Mouse (Mus musculus): Measurements from ENCODE around the gene Ddx17. TPM values are rescaled to one million over a fixed set of nuclear protein-coding genes. Genes with fewer than 3 reads are reported as not detected.
A peak's percentile ranks its signal among the peaks of the same experiment; 100 is the strongest.

Gene Ddx17
- polyA plus RNA-seq, 2 experiments: 13.9 to 104 TPM

GRCm38 (mm10) chr15:79529935-79530334 is 16.6 kb downstream of the Ddx17 start:
- ATAC-seq (ENCODE audit: insufficient read depth) (peak; percentile 31; the same call in 1 of the 2 replicates), DNase-seq (ENCODE audit: low read depth in 3 of 3, low spot score in 3 of 3) (no peak)
- WGBS (ENCODE audit: insufficient replicate concordance): 83% methylated on average over 7 of the region's 7 CpGs
- no peak overlapping the region for H3K4me2 ChIP-seq (ENCODE audit: low read depth)
- no peak overlapping the region for H3K9ac ChIP-seq (replicated peaks)
- no peaks in the 10 kb centered on the region for H3K27me3 ChIP-seq (ENCODE audit: control insufficient read depth, insufficient read depth, low read length)
- no peak overlapping the region for H3K27ac ChIP-seq
- H3K36me3 ChIP-seq (replicated peaks; ENCODE audit: control insufficient read depth, insufficient read depth, low read depth): peaks cover 77% of the 10 kb centered on the region
- no peaks in the 10 kb centered on the region for H3K4me1 ChIP-seq (replicated peaks; ENCODE audit: control insufficient read depth in 2 of 2, insufficient read depth in 2 of 2, low read length in 1 of 2)
- H3K9me3 ChIP-seq (ENCODE audit: control insufficient read depth, low read length): no peaks in the 10 kb centered on the region
- TF ChIP-seq CTCF (IDR thresholded peaks at IDR 0.05; ENCODE audit: low read depth) (no peak), EP300 (IDR thresholded peaks at IDR 0.05; ENCODE audit: low read depth) (no peak)
- no peak overlapping the region for H3K4me3 ChIP-seq (ENCODE audit: insufficient read depth in 1 of 2, low read depth in 2 of 2, low read length in 2 of 2)

DNA sequence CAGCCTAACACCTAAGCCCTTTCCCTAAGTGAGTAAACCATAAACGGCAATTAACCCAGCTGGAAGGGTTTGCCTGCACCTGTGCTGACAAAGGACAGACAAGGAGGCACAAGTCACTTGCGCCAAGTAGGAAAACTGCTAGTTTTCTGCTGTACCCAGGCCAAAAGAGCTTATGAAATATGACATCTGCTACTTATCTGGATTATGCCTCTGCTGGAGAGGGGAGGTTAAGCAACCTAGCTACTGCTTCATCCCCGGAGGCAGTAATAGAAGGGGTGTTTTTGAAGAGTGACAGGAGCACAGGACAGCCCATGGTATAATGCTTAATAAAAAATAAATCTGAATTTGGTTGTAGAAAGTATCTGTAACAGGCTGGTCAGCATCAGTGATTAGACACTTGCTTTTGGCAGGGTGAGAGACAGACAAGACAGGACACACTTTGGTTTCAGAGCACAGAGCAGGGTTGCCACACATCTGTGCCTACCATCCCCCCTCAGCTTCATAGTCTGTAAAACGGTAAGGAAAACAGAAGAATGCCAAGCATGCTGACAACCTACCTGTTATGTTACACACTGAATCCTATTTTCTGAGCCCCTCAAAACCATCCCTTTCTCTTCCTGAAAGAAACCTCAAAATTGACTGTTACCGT is 18.4 kb downstream of the Ddx17 start:
- Histone ChIP-seq H3K27me3 (ENCODE audit: control insufficient read depth, insufficient read depth, low read length) (no peaks in the 10 kb centered on the region), H3K36me3 (replicated peaks; ENCODE audit: control insufficient read depth, insufficient read depth, low read depth) (peaks cover 59% of the 10 kb centered on the region), H3K4me3 (ENCODE audit: insufficient read depth in 1 of 2, low read depth in 2 of 2, low read length in 2 of 2) (no peak overlapping the region), H3K4me1 (replicated peaks; ENCODE audit: control insufficient read depth in 2 of 2, insufficient read depth in 2 of 2, low read length in 1 of 2) (no peaks in the 10 kb centered on the region), H3K9me3 (ENCODE audit: control insufficient read depth, low read length) (no peaks in the 10 kb centered on the region), H3K9ac (replicated peaks) (no peak overlapping the region), H3K4me2 (ENCODE audit: low read depth) (no peak overlapping the region), H3K27ac (no peak overlapping the region)
- 83% methylated on average over 5 of the region's 5 CpGs for WGBS (ENCODE audit: insufficient replicate concordance)
- TF ChIP-seq EP300 (IDR thresholded peaks at IDR 0.05; ENCODE audit: low read depth): no peak
- DNase-seq (ENCODE audit: low read depth in 3 of 3, low spot score in 3 of 3): no peak
- ATAC-seq (ENCODE audit: insufficient read depth): no peak

DNA sequence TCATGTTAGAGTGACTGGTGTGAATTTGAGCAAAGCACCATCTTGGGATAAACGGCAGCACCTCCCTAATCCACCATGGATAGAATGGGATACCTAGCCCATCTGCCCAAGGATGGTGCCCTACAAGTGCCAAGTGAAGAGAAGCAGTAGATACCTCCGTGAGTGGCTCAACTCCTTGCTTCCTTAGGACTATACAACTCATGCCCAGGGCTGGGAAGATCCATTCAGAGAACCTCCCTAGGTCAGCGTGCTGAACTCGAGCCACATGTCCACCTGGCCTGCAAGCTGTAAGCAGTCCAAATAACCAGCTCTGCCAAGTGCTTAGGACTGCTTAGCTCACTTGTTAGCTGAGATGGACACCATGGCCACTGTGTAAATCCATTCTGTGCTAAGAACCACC is 19.3 kb downstream of the Ddx17 start:
- Histone ChIP-seq H3K9ac (replicated peaks) (no peak overlapping the region), H3K27me3 (ENCODE audit: control insufficient read depth, insufficient read depth, low read length) (no peaks in the 10 kb centered on the region), H3K36me3 (replicated peaks; ENCODE audit: control insufficient read depth, insufficient read depth, low read depth) (peaks cover 50% of the 10 kb centered on the region), H3K9me3 (ENCODE audit: control insufficient read depth, low read length) (no peaks in the 10 kb centered on the region), H3K4me2 (ENCODE audit: low read depth) (no peak overlapping the region), H3K4me3 (ENCODE audit: insufficient read depth in 1 of 2, low read depth in 2 of 2, low read length in 2 of 2) (no peak overlapping the region), H3K27ac (no peak overlapping the region), H3K4me1 (replicated peaks; ENCODE audit: control insufficient read depth in 2 of 2, insufficient read depth in 2 of 2, low read length in 1 of 2) (no peaks in the 10 kb centered on the region)
- ATAC-seq (ENCODE audit: insufficient read depth) (no peak), DNase-seq (ENCODE audit: low read depth in 3 of 3, low spot score in 3 of 3) (no peak)
- 77% methylated on average over 4 of the region's 4 CpGs for WGBS (ENCODE audit: insufficient replicate concordance)
- TF ChIP-seq CTCF (IDR thresholded peaks at IDR 0.05; ENCODE audit: low read depth) (no peak), EP300 (IDR thresholded peaks at IDR 0.05; ENCODE audit: low read depth) (no peak)

GRCm38 (mm10) chr15:79525979-79526768 is 20.4 kb downstream of the Ddx17 start:
- Histone ChIP-seq H3K27me3 (ENCODE audit: control insufficient read depth, insufficient read depth, low read length) (no peaks in the 10 kb centered on the region), H3K36me3 (replicated peaks; ENCODE audit: control insufficient read depth, insufficient read depth, low read depth) (peaks cover 39% of the 10 kb centered on the region), H3K4me3 (ENCODE audit: insufficient read depth in 1 of 2, low read depth in 2 of 2, low read length in 2 of 2) (no peak overlapping the region), H3K9ac (replicated peaks) (no peak overlapping the region), H3K27ac (no peak overlapping the region), H3K9me3 (ENCODE audit: control insufficient read depth, low read length) (no peaks in the 10 kb centered on the region), H3K4me1 (replicated peaks; ENCODE audit: control insufficient read depth in 2 of 2, insufficient read depth in 2 of 2, low read length in 1 of 2) (no peaks in the 10 kb centered on the region), H3K4me2 (ENCODE audit: low read depth) (no peak overlapping the region)
- WGBS (ENCODE audit: insufficient replicate concordance): 61% methylated on average over 9 of the region's 9 CpGs
- TF ChIP-seq EP300 (IDR thresholded peaks at IDR 0.05; ENCODE audit: low read depth) (no peak), CTCF (IDR thresholded peaks at IDR 0.05; ENCODE audit: low read depth) (no peak)
- DNase-seq (ENCODE audit: low read depth in 3 of 3, low spot score in 3 of 3): no peak
- no peak for ATAC-seq (ENCODE audit: insufficient read depth)

GRCm38 (mm10) chr15:79525564-79525963 is 21.0 kb downstream of the Ddx17 start:
- H3K27ac ChIP-seq: no peak overlapping the region
- peaks cover 33% of the 10 kb centered on the region for H3K36me3 ChIP-seq (replicated peaks; ENCODE audit: control insufficient read depth, insufficient read depth, low read depth)
- H3K4me2 ChIP-seq (ENCODE audit: low read depth): no peak overlapping the region
- no peaks in the 10 kb centered on the region for H3K27me3 ChIP-seq (ENCODE audit: control insufficient read depth, insufficient read depth, low read length)
- no peak for DNase-seq (ENCODE audit: low read depth in 3 of 3, low spot score in 3 of 3)
- no peak overlapping the region for H3K9ac ChIP-seq (replicated peaks)
- no peaks in the 10 kb centered on the region for H3K9me3 ChIP-seq (ENCODE audit: control insufficient read depth, low read length)
- WGBS (ENCODE audit: insufficient replicate concordance): 79% methylated on average over 5 of the region's 5 CpGs
- ATAC-seq (ENCODE audit: insufficient read depth): no peak
- no peak for TF ChIP-seq CTCF (IDR thresholded peaks at IDR 0.05; ENCODE audit: low read depth)
- TF ChIP-seq EP300 (IDR thresholded peaks at IDR 0.05; ENCODE audit: low read depth): no peak
- no peaks in the 10 kb centered on the region for H3K4me1 ChIP-seq (replicated peaks; ENCODE audit: control insufficient read depth in 2 of 2, insufficient read depth in 2 of 2, low read length in 1 of 2)
- H3K4me3 ChIP-seq (ENCODE audit: insufficient read depth in 1 of 2, low read depth in 2 of 2, low read length in 2 of 2): no peak overlapping the region

All from liver, embryonic 14.5 days (tissue).